Mouse (Mus musculus): ENCODE data around the gene Sfswap. TPM values are rescaled to one million over a fixed set of nuclear protein-coding genes. Genes with fewer than 3 reads are reported as not detected.
A peak's percentile ranks its signal among the peaks of the same experiment; 100 is the strongest.
"Not testable (repeated sequence)": the region's sequence is repeated elsewhere in the genome, so short reads cannot be mapped to it uniquely, and the experiment has no call there.

Gene Sfswap
- total RNA-seq (2021): 100 to 1,000 TPM; 100 to 139 TPM

- DNase-seq (ENCODE audit: extremely low spot score in 1 of 2, low spot score in 1 of 2): peak; percentile 79 to 84
Observed at GRCm38 (mm10) chr5:129500722-129501634, at the start of gene Sfswap. Gene Sfswap (plus strand): TSS chr5:129501221.

- DNase-seq (ENCODE audit: extremely low spot score in 1 of 2, low spot score in 1 of 2): no peak
Observed at GRCm38 (mm10) chr5:129452561-129452960, 48.5 kb upstream of the Sfswap start.

GRCm38 (mm10) chr5:129454802-129455528 is 46.1 kb upstream of the Sfswap start:
- peak in 1 of 2 experiments; percentile 54 for DNase-seq (ENCODE audit: extremely low spot score in 1 of 2, low spot score in 1 of 2)

GRCm38 (mm10) chr5:129455529-129455896 is 45.5 kb upstream of the Sfswap start:
- no peak for DNase-seq (ENCODE audit: extremely low spot score in 1 of 2, low spot score in 1 of 2)

- no peak for DNase-seq (ENCODE audit: extremely low spot score in 1 of 2, low spot score in 1 of 2)
Observed at GRCm38 (mm10) chr5:129456579-129457140, 44.4 kb upstream of the Sfswap start.

- DNase-seq (ENCODE audit: extremely low spot score in 1 of 2, low spot score in 1 of 2): no peak
Observed at GRCm38 (mm10) chr5:129458109-129458508, 42.9 kb upstream of the Sfswap start.

GRCm38 (mm10) chr5:129458541-129458940 is 42.5 kb upstream of the Sfswap start:
- DNase-seq (ENCODE audit: extremely low spot score in 1 of 2, low spot score in 1 of 2): no peak

- DNase-seq (ENCODE audit: extremely low spot score in 1 of 2, low spot score in 1 of 2): no peak
Observed at GRCm38 (mm10) chr5:129460798-129461476, 40.1 kb upstream of the Sfswap start.

GRCm38 (mm10) chr5:129463648-129464047 is 37.4 kb upstream of the Sfswap start:
- DNase-seq (ENCODE audit: extremely low spot score in 1 of 2, low spot score in 1 of 2): not testable (repeated sequence)

- no peak for DNase-seq (ENCODE audit: extremely low spot score in 1 of 2, low spot score in 1 of 2)
Observed at GRCm38 (mm10) chr5:129465788-129466187, 35.2 kb upstream of the Sfswap start.

GRCm38 (mm10) chr5:129475532-129476045 is 25.4 kb upstream of the Sfswap start:
- no peak for DNase-seq (ENCODE audit: extremely low spot score in 1 of 2, low spot score in 1 of 2)

- DNase-seq (ENCODE audit: extremely low spot score in 1 of 2, low spot score in 1 of 2): no peak
Observed at GRCm38 (mm10) chr5:129489879-129490278, 11.1 kb upstream of the Sfswap start.

- DNase-seq (ENCODE audit: extremely low spot score in 1 of 2, low spot score in 1 of 2): no peak
Observed at GRCm38 (mm10) chr5:129501671-129502070, 650 bp downstream of the Sfswap start.

- no peak for DNase-seq (ENCODE audit: extremely low spot score in 1 of 2, low spot score in 1 of 2)
Observed at GRCm38 (mm10) chr5:129506886-129507285, 5.9 kb downstream of the Sfswap start.

GRCm38 (mm10) chr5:129518180-129518579 is 17.2 kb downstream of the Sfswap start:
- no peak for DNase-seq (ENCODE audit: extremely low spot score in 1 of 2, low spot score in 1 of 2)

- DNase-seq (ENCODE audit: extremely low spot score in 1 of 2, low spot score in 1 of 2): no peak
Observed at GRCm38 (mm10) chr5:129518786-129519185, 17.8 kb downstream of the Sfswap start.

- DNase-seq (ENCODE audit: extremely low spot score in 1 of 2, low spot score in 1 of 2): no peak
Observed at GRCm38 (mm10) chr5:129519591-129519990, 18.6 kb downstream of the Sfswap start.

GRCm38 (mm10) chr5:129521501-129521900 is 20.5 kb downstream of the Sfswap start:
- DNase-seq (ENCODE audit: extremely low spot score in 1 of 2, low spot score in 1 of 2): peak in 1 of 2 experiments; percentile 28

GRCm38 (mm10) chr5:129521913-129522312 is 20.9 kb downstream of the Sfswap start:
- no peak for DNase-seq (ENCODE audit: extremely low spot score in 1 of 2, low spot score in 1 of 2)

GRCm38 (mm10) chr5:129523166-129523565 is 22.1 kb downstream of the Sfswap start:
- no peak for DNase-seq (ENCODE audit: extremely low spot score in 1 of 2, low spot score in 1 of 2)
